Mouse (Mus musculus) neural tube, embryonic 14.5 days (tissue): Measurements from ENCODE around the gene Olfr1115. TPM values are rescaled to one million over a fixed set of nuclear protein-coding genes. Genes with fewer than 3 reads are reported as not detected.
"Not testable (repeated sequence)": the region's sequence is repeated elsewhere in the genome, so short reads cannot be mapped to it uniquely, and the experiment has no call there.

Experiments used
- ATAC-seq: fragments of 200-750 bp; cut with Nextera tagmentation; 2 replicates; pipeline ENCODE4 v1.8.0; 2017; ENCODE audit warnings: low read depth, mild to moderate bottlenecking, moderate TSS enrichment, moderate library complexity
- H3K27ac ChIP-seq: fragments of 300-500 bp; sonication (generic); 2 replicates; pipeline ENCODE4 v1.5.1; 2014; ENCODE audit warnings: low read depth, mild to moderate bottlenecking, control low read depth, low read length, moderate library complexity, mixed read lengths
- H3K27me3 ChIP-seq: fragments of 300-500 bp; sonication (generic); 2 replicates; pipeline ENCODE4 v1.6.1; 2014; ENCODE audit warnings: low read length; ENCODE audit not compliant: control insufficient read depth, insufficient read depth
- H3K36me3 ChIP-seq: fragments of 300-500 bp; sonication (generic); 2 replicates; pipeline ENCODE4 v1.6.1; 2014; ENCODE audit warnings: low read length, mixed read lengths; ENCODE audit not compliant: control insufficient read depth, insufficient read depth
- H3K4me1 ChIP-seq: fragments of 300-500 bp; sonication (generic); 2 replicates; pipeline ENCODE4 v1.6.1; 2014; ENCODE audit warnings: low read length; ENCODE audit not compliant: control insufficient read depth, insufficient read depth
- H3K4me2 ChIP-seq: fragments of 300-500 bp; sonication (generic); 2 replicates; pipeline ENCODE4 v1.6.1; 2014; ENCODE audit warnings: mild to moderate bottlenecking, low read depth, low read length, control low read depth
- H3K4me3 ChIP-seq: fragments of 300-500 bp; sonication (generic); 2 replicates; pipeline ENCODE4 v1.5.1; 2014; ENCODE audit warnings: low read depth, low read length, control low read depth, mixed read lengths
- H3K9ac ChIP-seq: fragments of 300-500 bp; sonication (generic); replicated peaks from 2 replicates; pipeline ENCODE4 v1.6.1; 2014; ENCODE audit warnings: low read depth, mild to moderate bottlenecking, control low read depth, low read length, mixed read lengths
- H3K9me3 ChIP-seq: fragments of 300-500 bp; sonication (generic); 2 replicates; pipeline ENCODE4 v1.6.1; 2016; ENCODE audit warnings: low read length; ENCODE audit not compliant: control insufficient read depth
- WGBS: fragments of 180-500 bp; shearing (Covaris S2); extraction: QIAGEN DNeasy Blood & Tissue Kit; methylation state at CpG from one replicate; pipeline ENCODE4 v1.1.7; 2014; 5-methylcytosine and 5-hydroxymethylcytosine counted together
- microRNA-seq: library from miRNA; unstranded; fragments of <30 nt; microRNA quantifications from one replicate; pipeline ENCODE4, GENCODE M21; 2016
- polyA plus RNA-seq: library from polyadenylated mRNA; unstranded; fragments of >200 nt; fragmentation: Nextera tagmentation; extraction: Ambion mirVana; gene quantifications from 2 replicates; pipeline ENCODE4 v1.2.1, GENCODE M21; 2014

The Olfr1115 gene
- not detected in 2 replicates for polyA plus RNA-seq

DNA sequence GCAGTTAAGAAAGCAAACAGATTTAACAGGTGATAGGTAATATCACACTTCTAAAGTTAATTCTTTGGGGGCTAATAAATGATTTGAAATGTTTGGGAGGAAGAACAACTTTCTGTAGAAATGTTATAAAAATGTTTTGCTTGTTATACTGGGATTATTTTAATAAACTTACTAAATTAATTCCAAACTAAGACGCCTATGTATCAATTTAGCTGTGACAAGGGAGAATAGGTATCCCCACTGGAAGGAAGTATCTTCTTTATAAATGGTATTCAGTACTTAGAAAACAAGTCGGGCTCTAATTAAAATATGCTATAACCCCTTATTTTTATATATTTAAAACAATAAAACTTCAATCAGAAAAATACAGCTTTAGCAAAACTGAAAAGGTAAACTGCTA lies at the start of gene Olfr1115:
Olfr1115 (plus strand) TSS at position 301 of the 400 bp plus-strand sequence.
- WGBS = 84% methylated on average over 2 of the region's 2 CpGs
- Histone ChIP-seq H3K4me1 (no peaks in the 10 kb centered on the region), H3K27ac (no peak within 1 kb of the TSS), H3K27me3 (no peaks in the 10 kb centered on the region), H3K36me3 (no peaks in the 10 kb centered on the region), H3K4me2 (no peak within 1 kb of the TSS), H3K9ac (no peak within 1 kb of the TSS), H3K4me3 (no peak within 1 kb of the TSS), H3K9me3 (no peaks in the 10 kb centered on the region)
- ATAC-seq = no peak

GRCm38 (mm10) chr2:87208670-87209069 lies 39.1 kb upstream of the Olfr1115 start, which contains the start of gene Olfr1113:
Gene Olfr1113, plus strand, starts transcription at chr2:87208970.
- WGBS = 89% methylated on average over 2 of the region's 2 CpGs
- Histone ChIP-seq H3K9ac (no peak within 1 kb of the TSS), H3K27ac (no peak within 1 kb of the TSS), H3K27me3 (no peaks in the 10 kb centered on the region), H3K4me1 (no peaks in the 10 kb centered on the region), H3K4me2 (no peak within 1 kb of the TSS), H3K9me3 (no peaks in the 10 kb centered on the region), H3K4me3 (no peak within 1 kb of the TSS), H3K36me3 (no peaks in the 10 kb centered on the region)
- ATAC-seq = no peak

- H3K4me1 ChIP-seq = no peaks in the 10 kb centered on the region
- H3K4me2 ChIP-seq = no peak within 1 kb of the TSS
- H3K27ac ChIP-seq = no peak within 1 kb of the TSS
- ATAC-seq = no peak
- no peak within 1 kb of the TSS for H3K9ac ChIP-seq
- H3K36me3 ChIP-seq = no peaks in the 10 kb centered on the region
- no peaks in the 10 kb centered on the region for H3K9me3 ChIP-seq
- no peaks in the 10 kb centered on the region for H3K27me3 ChIP-seq
- no peak within 1 kb of the TSS for H3K4me3 ChIP-seq
- 89% methylated on average over 1 of the region's 1 CpGs for WGBS
These were observed 19.4 kb downstream of the Olfr1115 start, which contains the start of gene Olfr1116 for GRCm38 (mm10) chr2:87267234-87267633. Gene Olfr1116, plus strand, starts transcription at chr2:87267534.

- not testable (repeated sequence) for ATAC-seq, H3K9ac ChIP-seq, H3K27ac ChIP-seq, H3K4me3 ChIP-seq, H3K27me3 ChIP-seq, H3K4me2 ChIP-seq, H3K36me3 ChIP-seq, H3K4me1 ChIP-seq, H3K9me3 ChIP-seq
These were observed 46.2 kb downstream of the Olfr1115 start for GRCm38 (mm10) chr2:87293977-87294376.

Small RNAs within 50 kb of the gene (microRNA-seq; reads per million reads assigned to microRNA genes)
- gene Gm27438 = not detected

Other genes with a start within 250 kb of the Olfr1115 start
- gene Olfr1102, start 249.6 kb upstream of the Olfr1115 start, polyA plus RNA-seq = not detected in 2 replicates
- not detected in 2 replicates for gene Olfr1104, start 220.9 kb upstream of the Olfr1115 start, polyA plus RNA-seq
- not detected in 2 replicates for gene Olfr1105, start 211.5 kb upstream of the Olfr1115 start, polyA plus RNA-seq
- gene Olfr1106, start 195.7 kb upstream of the Olfr1115 start, polyA plus RNA-seq = not detected in 2 replicates
- gene Olfr1107, start 172.2 kb upstream of the Olfr1115 start, polyA plus RNA-seq = not detected in 2 replicates
- gene Olfr1109, start 152.0 kb upstream of the Olfr1115 start, polyA plus RNA-seq = not detected in 2 replicates
- gene Olfr259, start 133.4 kb upstream of the Olfr1115 start, polyA plus RNA-seq = not detected in 2 replicates
- not detected in 2 replicates for gene Olfr1110, start 107.7 kb upstream of the Olfr1115 start, polyA plus RNA-seq
- gene Olfr1111, start 95.4 kb upstream of the Olfr1115 start, polyA plus RNA-seq = not detected in 2 replicates
- gene Olfr1112, start 60.2 kb upstream of the Olfr1115 start, polyA plus RNA-seq = not detected in 2 replicates
- not detected in 2 replicates for gene Olfr1113, start 39.0 kb upstream of the Olfr1115 start, polyA plus RNA-seq
- gene Olfr1116, start 19.5 kb downstream of the Olfr1115 start, polyA plus RNA-seq = not detected in 2 replicates
- gene Olfr1118, start 59.6 kb downstream of the Olfr1115 start, polyA plus RNA-seq = not detected in 2 replicates
- gene Olfr1120, start 106.8 kb downstream of the Olfr1115 start, polyA plus RNA-seq = not detected in 2 replicates
- not detected in 2 replicates for gene Olfr1121, start 121.9 kb downstream of the Olfr1115 start, polyA plus RNA-seq
- not detected in 2 replicates for gene Olfr1122, start 137.8 kb downstream of the Olfr1115 start, polyA plus RNA-seq
- not detected in 2 replicates for gene Olfr1123, start 168.6 kb downstream of the Olfr1115 start, polyA plus RNA-seq
- gene Olfr1124, start 182.3 kb downstream of the Olfr1115 start, polyA plus RNA-seq = 0.08 and 0.10 TPM in 2 replicates
- gene Olfr1126, start 205.9 kb downstream of the Olfr1115 start, polyA plus RNA-seq = not detected in 2 replicates
- not detected in 2 replicates for gene Pramel7, start 249.1 kb downstream of the Olfr1115 start, polyA plus RNA-seq